Mouse (Mus musculus): ENCODE results near the gene 1700092M07Rik. TPM values are rescaled to one million over a fixed set of nuclear protein-coding genes. Genes with fewer than 3 reads are reported as not detected.
A peak's percentile ranks its signal among the peaks of the same experiment; 100 is the strongest.
"Not testable (repeated sequence)": the region's sequence is repeated elsewhere in the genome, so short reads cannot be mapped to it uniquely, and the experiment has no call there.

The 1700092M07Rik gene
- total and polyA plus RNA-seq, 2 experiments from 2014 or later = 0.85 TPM; not detected in 1

DNA sequence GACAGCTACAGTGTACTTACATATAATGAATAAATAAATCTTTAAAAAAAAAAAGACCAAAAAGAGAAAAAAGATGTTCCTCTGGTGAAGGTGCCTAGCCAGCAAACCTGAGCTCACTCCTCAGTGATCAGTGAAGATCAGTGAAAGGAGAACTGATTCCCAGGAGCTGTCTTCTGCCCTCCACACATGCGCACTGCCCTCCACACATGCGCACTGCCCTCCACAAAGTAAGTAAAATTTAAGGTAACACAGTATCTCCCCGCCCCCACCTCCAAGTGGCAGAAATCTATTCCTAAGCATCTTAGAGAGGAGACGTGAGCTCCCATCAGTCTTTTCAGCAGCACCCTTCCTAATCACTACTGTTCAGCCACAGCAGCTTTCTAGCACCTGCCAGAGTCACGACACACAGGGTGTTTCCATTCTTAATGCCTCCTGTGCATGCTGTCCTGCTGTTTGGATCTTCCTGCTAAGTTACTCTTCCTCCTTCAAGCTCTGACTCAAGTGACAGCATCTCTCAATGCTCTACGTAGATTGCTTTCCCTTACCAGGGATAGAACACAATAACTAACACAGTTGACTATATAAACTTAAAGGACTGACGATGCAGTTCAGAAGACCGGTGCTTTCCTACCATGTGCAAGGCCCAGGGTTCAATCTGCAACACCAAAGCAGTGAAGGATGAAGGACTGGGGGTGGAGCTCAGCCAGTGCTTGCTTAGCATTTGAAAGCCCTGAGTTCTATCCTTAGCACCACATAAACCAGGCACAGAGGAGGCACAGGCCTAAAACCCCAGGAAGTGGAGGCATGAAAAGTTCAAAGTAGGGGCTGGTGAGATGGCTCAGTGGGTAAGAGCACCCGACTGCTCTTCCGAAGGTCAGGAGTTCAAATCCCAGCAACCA lies 24.4 kb upstream of the 1700092M07Rik start:
- Histone ChIP-seq H3K9ac (replicated peaks; ENCODE audit: low read length) (no peak overlapping the region), H3K4me2 (ENCODE audit: low read depth, low read length) (no peak overlapping the region), H3K27me3 (ENCODE audit: insufficient read depth, low read length) (no peaks in the 10 kb centered on the region), H3K36me3 (ENCODE audit: insufficient read depth, low read length) (no peaks in the 10 kb centered on the region), H3K27ac (no peak overlapping the region), H3K9me3 (ENCODE audit: low read length) (no peaks in the 10 kb centered on the region), H3K4me3 (ENCODE audit: low read length) (no peak overlapping the region), H3K4me1 (ENCODE audit: insufficient read depth, low read length) (peaks cover 11% of the 10 kb centered on the region)
- TF ChIP-seq CTCF (IDR thresholded peaks at IDR 0.05; ENCODE audit: low read depth) = no peak
- no peak for ATAC-seq
- DNase-seq (ENCODE audit: low spot score) = no peak
- WGBS = 66% methylated on average over 10 of the region's 10 CpGs

DNA sequence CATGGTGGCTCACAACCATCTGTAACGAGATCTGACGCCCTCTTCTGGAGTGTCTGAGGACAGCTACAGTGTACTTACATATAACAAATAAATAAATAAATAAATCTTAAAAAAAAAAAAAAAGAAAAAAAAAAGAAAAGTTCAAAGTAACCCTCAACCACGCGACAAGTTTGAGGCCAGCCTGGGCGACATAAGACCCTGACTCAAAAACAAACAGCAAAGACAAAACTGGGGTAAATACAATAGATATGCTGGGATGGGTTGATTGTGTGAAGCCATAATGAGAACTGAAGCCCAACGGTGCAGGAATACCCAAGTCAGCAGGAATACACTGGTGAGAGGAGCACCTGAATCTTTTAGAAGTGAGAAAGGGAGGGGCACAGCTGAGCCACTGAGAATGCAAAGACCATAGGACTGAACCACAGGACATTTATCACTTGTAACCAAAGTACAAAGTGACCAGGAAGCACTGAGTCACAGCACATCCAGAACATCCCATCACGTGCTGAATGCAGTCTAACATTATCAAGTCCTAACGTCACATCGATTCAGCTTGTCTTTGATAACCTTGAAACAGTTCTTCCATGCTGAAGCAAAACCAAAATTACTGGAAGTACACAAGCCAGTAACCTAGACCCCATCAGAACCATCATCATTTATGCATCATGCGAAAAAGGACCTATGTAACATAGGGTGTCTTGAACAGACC lies 23.6 kb upstream of the 1700092M07Rik start:
- Histone ChIP-seq H3K27me3 (ENCODE audit: insufficient read depth, low read length) (no peaks in the 10 kb centered on the region), H3K36me3 (ENCODE audit: insufficient read depth, low read length) (no peaks in the 10 kb centered on the region), H3K27ac (no peak overlapping the region), H3K4me3 (ENCODE audit: low read length) (no peak overlapping the region), H3K4me2 (ENCODE audit: low read depth, low read length) (no peak overlapping the region), H3K9me3 (ENCODE audit: low read length) (no peaks in the 10 kb centered on the region), H3K4me1 (ENCODE audit: insufficient read depth, low read length) (peaks cover 12% of the 10 kb centered on the region), H3K9ac (replicated peaks; ENCODE audit: low read length) (no peak overlapping the region)
- no peak for TF ChIP-seq CTCF (IDR thresholded peaks at IDR 0.05; ENCODE audit: low read depth)
- WGBS = 70% methylated on average over 8 of the region's 10 CpGs
- ATAC-seq (no peak), DNase-seq (ENCODE audit: low spot score) (no peak)

DNA sequence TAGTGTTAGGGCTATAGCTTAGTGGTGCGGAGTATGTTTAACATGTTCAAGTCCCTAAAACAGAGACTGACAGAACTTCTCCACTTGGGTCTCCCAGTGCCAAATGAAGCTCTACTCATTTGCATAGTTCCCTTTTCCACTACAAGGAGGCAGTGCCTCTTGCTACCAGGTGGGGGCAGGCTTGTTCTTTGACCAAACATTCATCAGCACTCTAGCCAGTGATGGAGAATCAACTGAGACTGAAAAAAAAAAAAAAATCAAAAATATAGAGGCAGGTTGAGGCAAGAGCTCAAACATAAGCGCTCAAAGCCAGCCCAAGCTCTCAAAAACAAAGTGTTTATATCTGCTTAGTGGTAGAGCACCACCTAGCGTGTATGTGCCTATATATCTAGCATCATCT lies 22.2 kb upstream of the 1700092M07Rik start:
- 71% methylated on average over 3 of the region's 3 CpGs for WGBS
- Histone ChIP-seq H3K9me3 (ENCODE audit: low read length) (no peaks in the 10 kb centered on the region), H3K36me3 (ENCODE audit: insufficient read depth, low read length) (no peaks in the 10 kb centered on the region), H3K4me3 (ENCODE audit: low read length) (no peak overlapping the region), H3K4me1 (ENCODE audit: insufficient read depth, low read length) (peaks cover 10% of the 10 kb centered on the region; the same call in 1 of the 2 replicates), H3K27me3 (ENCODE audit: insufficient read depth, low read length) (no peaks in the 10 kb centered on the region), H3K27ac (no peak overlapping the region), H3K9ac (replicated peaks; ENCODE audit: low read length) (no peak overlapping the region), H3K4me2 (ENCODE audit: low read depth, low read length) (no peak overlapping the region)
- peak; percentile 76 for DNase-seq (ENCODE audit: low spot score)
- TF ChIP-seq CTCF (IDR thresholded peaks at IDR 0.05; ENCODE audit: low read depth) = peak; percentile 79
- ATAC-seq = no peak

DNA sequence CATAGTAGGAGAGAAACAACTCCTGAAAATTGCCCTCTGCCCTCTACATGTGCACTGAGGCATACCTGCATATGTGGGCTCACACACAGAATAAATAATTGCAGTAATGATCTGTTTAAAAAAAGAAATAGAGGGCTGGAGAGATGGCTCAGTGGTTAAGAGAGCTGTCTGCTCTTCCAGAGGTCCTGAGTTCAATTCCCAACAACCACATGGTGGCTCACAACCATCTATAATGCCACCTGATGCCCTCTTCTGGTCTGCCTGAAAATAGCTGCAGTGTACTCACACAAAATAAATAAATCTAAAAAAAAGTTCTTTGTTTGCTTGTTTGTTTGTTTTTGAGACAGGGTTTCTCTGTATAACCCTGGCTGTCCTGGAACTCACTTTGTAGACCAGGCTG lies 21.5 kb upstream of the 1700092M07Rik start:
- H3K9me3 ChIP-seq (ENCODE audit: low read length); H3K27ac ChIP-seq; H3K9ac ChIP-seq (replicated peaks; ENCODE audit: low read length); H3K4me3 ChIP-seq (ENCODE audit: low read length); DNase-seq (ENCODE audit: low spot score); H3K4me2 ChIP-seq (ENCODE audit: low read depth, low read length); H3K4me1 ChIP-seq (ENCODE audit: insufficient read depth, low read length); H3K27me3 ChIP-seq (ENCODE audit: insufficient read depth, low read length); ATAC-seq; H3K36me3 ChIP-seq (ENCODE audit: insufficient read depth, low read length): not testable (repeated sequence)
- peak; percentile 30 for TF ChIP-seq CTCF (IDR thresholded peaks at IDR 0.05; ENCODE audit: low read depth)

DNA sequence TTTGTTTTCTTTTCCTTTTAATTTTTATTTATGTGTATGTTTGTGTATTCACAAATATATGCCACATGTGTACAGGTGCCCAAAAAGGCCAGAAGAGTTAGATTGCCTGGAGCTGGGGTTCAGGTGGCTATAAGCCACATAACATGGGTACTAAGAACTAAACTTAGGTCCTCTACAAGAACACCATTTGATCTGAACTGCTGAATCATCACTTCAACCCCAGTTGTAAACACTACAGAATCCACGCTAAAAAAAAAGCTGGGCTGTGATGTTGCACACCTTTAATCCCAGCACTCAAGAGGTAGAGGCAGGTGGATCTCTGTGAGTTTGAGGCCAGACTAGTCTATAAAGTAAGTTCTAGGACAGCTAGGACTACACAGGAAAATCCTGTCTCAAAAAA lies 19.1 kb upstream of the 1700092M07Rik start:
- peaks cover 14% of the 10 kb centered on the region; the same call in 1 of the 2 replicates for H3K4me1 ChIP-seq (ENCODE audit: insufficient read depth, low read length)
- H3K36me3 ChIP-seq (ENCODE audit: insufficient read depth, low read length) = peaks cover 16% of the 10 kb centered on the region
- peak overlapping the region; percentile 73; the same call in 1 of the 2 replicates for H3K4me2 ChIP-seq (ENCODE audit: low read depth, low read length)
- no peak for ATAC-seq
- H3K27ac ChIP-seq = no peak overlapping the region
- DNase-seq (ENCODE audit: low spot score) = no peak
- peak overlapping the region; percentile 71; the same call in 1 of the 2 replicates for H3K4me3 ChIP-seq (ENCODE audit: low read length)
- H3K9ac ChIP-seq (replicated peaks; ENCODE audit: low read length) = no peak overlapping the region
- no peaks in the 10 kb centered on the region for H3K27me3 ChIP-seq (ENCODE audit: insufficient read depth, low read length)
- no peaks in the 10 kb centered on the region for H3K9me3 ChIP-seq (ENCODE audit: low read length)
- no peak for TF ChIP-seq CTCF (IDR thresholded peaks at IDR 0.05; ENCODE audit: low read depth)
- WGBS = 81% methylated on average over 1 of the region's 1 CpGs

DNA sequence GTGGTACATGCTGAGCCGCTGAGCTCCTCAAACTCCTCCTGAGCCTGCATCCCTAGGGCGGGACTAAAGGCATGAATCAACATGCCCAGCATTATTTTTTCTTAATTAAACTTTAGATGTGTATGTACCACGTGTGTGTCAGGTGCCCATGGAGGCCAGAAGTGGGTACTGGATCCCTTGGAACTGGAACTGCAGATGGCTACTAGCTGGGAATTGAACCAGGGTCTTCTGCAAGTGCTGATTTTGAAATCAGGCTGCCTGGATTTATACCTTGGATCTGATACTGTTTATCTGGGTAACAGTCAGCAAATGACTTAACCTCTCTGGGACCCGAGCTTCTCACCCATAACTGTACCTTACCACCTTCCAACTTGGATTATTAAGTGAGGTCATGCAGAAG lies 18.5 kb upstream of the 1700092M07Rik start:
- ATAC-seq (no peak), DNase-seq (ENCODE audit: low spot score) (no peak)
- Histone ChIP-seq H3K4me3 (ENCODE audit: low read length) (peak overlapping the region; percentile 71), H3K4me1 (ENCODE audit: insufficient read depth, low read length) (peaks cover 14% of the 10 kb centered on the region; the same call in 1 of the 2 replicates), H3K9ac (replicated peaks; ENCODE audit: low read length) (peak overlapping the region; percentile 88), H3K27me3 (ENCODE audit: insufficient read depth, low read length) (no peaks in the 10 kb centered on the region), H3K9me3 (ENCODE audit: low read length) (no peaks in the 10 kb centered on the region), H3K27ac (peak overlapping the region; percentile 98; the same call in 1 of the 2 replicates), H3K4me2 (ENCODE audit: low read depth, low read length) (peak overlapping the region; percentile 73), H3K36me3 (ENCODE audit: insufficient read depth, low read length) (peaks cover 22% of the 10 kb centered on the region)
- TF ChIP-seq CTCF (IDR thresholded peaks at IDR 0.05; ENCODE audit: low read depth) = no peak
- WGBS = 57% methylated on average over 4 of the region's 4 CpGs

All from hindbrain, postnatal 0 days (tissue).